Mouse (Mus musculus): Measurements from ENCODE around the gene Sf3a1.

The Sf3a1 gene

DNA sequence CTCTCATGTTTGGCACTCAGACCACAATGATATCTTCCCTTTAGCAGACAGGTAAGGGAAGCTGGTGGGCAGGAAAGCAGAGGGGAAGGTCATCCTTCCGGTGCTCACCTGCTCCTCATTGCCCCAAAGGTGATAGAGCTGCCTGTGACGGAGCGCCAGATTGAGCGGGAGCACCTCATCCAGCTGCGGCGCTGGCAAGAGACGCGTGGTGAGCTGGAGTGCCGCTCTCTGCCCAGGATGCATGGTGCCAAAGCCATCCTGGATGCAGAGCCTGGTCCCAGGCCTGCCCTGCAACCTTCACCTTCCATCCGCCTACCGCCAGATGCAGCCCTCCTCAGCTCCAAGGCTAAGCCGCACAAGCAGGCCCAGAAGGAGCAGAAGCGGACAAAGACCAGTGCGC lies 54.4 kb downstream of the Sf3a1 start:
- DNase-seq (ENCODE audit: low spot score in 2 of 2), result no peak

DNA sequence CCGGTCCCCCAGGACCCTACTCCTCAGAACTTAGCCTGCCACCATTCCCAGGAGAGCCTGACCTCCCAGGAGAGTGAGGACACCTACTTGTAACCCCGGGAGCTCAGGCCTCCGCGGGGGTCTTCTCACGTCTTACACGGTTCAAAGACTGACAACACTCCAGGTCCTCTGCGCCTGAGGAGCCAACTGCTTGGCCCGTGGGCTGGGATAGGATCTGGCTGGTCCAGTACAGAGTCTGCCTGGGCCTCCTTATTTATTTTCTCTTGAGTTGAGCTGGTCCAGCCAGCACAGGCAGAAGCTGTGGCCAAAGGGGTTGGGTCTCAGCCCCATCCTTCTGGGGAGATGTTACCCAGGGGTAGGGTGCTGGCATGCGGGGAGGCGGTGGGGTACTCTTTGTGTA lies 54.9 kb downstream of the Sf3a1 start:
- no peak for DNase-seq (ENCODE audit: low spot score in 2 of 2)

DNA sequence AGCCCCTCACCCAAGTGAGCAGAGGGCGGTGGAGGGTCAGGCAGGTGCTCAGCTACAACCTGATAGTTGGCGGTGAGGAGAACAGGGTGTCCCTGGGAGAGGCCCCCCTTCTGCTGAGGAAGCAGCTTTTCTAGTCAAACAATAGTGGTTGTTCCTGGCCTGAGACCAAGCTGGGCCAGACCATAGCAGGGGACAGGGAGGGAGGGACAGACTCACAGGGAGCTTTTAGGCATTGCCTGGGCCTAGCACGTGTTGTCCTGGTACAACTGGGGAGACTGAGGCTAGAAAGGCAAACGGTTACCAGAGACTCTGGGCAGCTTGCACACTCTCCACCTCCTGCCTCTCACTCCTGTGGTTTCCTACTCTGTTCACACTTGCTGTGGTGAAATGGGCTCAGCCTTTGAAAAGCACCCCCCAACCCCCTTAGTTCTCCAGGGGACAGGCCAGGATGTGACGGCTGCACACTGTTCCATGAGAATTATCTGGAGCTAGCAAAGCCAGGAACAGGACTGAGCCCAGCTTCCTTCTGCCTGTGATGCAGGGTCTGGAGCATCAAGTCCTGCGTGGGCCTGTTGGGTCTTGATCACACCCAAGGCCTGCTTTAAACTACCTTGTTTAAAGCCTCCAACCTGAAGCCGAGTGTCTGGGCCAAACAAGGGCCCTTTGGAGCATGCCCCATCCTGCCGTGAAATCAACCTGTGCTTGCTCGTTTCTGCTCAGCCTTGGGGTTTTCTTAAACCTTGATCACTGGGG lies 56.3 kb downstream of the Sf3a1 start:
- DNase-seq (ENCODE audit: low spot score in 2 of 2), result no peak

DNA sequence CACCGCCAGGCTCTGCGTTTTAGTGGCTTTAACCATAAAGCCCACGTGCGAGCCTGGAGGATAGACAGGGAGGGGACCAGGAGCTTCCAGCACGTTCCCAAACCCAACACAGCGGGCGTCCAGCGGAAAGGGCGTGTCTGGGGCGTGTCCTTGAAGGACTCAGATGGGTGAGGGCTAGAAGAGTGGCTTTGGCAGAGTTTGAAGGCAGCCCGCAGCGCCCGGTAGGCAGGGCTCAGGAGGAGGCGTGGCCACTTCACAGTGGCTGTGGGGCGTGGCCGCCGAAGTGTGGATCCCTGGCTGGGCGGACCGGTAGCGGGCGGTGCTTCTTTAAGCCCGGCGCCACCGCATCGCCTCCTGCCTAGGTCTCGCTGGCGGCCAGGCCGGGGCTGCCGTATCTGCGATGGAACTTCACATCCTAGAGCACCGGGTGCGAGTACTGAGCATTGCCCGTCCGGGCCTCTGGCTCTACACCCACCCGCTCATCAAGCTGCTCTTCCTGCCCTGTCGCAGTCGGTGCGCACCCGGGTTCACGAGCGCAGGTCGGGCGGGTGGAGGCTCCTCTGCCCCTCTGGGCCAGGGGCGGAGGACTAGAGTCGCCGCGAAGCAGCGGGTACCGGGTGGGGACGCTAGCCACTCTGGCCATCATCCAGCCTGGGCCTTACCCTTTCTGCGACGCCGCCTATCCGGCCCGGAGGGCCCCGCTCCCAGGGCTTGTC lies 57.9 kb downstream of the Sf3a1 start, which contains the start of gene Castor1:
TSS of gene Castor1 (plus strand) at position 312 of the 716 bp plus-strand sequence.
- peak; percentile 40 to 42 for DNase-seq (ENCODE audit: low spot score in 2 of 2)

DNA sequence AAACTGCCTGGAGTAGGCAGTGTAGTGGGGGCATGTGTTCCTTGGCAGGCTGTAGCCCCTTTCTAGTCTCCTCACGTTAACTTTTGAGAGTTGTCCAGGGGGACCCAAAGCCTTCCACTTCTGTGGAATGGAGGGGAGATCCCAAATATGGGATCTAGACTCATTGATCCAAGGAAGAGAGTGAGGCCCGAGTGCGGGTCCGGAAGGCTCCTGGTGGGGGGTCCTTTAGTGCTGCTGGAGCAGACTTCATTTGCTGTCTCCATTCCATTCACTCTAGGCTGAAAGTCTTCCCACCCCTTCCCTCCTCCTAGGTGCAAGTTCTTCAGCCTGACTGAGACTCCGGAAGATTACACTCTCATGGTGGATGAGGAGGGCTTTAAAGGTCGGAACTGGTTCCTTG lies 58.5 kb downstream of the Sf3a1 start:
- no peak for DNase-seq (ENCODE audit: low spot score in 2 of 2)

DNA sequence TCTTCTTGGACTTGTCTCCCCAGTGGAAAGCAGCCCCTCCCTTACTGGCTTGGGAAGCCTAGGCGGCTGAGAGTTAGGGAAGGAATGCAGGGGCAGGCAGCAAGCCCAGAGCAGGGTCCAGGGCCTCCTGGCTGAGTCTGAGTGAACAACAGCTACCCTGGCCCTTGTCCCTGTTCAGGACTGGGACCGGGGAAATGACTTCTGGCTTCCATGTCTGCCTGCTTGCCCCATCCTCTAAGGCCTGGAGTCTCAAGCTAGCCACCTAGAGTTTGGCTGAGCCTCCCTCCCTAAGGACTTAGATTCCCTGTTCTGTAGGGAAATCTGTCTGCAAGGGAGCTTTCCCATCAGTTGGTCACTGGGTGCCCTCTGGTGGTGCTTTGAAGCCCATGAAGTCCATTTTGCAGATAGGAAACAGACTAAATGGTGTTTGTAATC lies 59.2 kb downstream of the Sf3a1 start:
- DNase-seq (ENCODE audit: low spot score in 2 of 2), result peak in 1 of 2 experiments; percentile 57

DNA sequence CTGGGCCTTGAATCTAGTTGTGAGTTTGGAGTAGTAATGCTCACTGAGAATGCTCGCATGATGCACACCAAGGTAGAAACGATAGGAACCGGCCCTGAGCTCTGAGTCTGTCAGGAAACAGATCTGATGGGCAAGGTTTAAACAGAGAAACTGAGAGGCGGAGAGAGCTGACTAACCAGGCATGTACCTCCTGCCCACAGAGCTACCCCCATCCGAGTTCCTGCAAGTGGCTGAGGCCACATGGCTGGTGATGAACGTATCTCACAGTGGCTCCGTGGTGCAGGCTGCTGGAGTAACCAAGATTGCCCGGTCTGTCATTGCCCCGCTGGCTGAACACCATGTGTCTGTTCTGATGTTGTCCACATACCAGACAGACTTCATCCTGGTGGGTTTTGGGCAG lies 59.8 kb downstream of the Sf3a1 start:
- no peak for DNase-seq (ENCODE audit: low spot score in 2 of 2)

DNA sequence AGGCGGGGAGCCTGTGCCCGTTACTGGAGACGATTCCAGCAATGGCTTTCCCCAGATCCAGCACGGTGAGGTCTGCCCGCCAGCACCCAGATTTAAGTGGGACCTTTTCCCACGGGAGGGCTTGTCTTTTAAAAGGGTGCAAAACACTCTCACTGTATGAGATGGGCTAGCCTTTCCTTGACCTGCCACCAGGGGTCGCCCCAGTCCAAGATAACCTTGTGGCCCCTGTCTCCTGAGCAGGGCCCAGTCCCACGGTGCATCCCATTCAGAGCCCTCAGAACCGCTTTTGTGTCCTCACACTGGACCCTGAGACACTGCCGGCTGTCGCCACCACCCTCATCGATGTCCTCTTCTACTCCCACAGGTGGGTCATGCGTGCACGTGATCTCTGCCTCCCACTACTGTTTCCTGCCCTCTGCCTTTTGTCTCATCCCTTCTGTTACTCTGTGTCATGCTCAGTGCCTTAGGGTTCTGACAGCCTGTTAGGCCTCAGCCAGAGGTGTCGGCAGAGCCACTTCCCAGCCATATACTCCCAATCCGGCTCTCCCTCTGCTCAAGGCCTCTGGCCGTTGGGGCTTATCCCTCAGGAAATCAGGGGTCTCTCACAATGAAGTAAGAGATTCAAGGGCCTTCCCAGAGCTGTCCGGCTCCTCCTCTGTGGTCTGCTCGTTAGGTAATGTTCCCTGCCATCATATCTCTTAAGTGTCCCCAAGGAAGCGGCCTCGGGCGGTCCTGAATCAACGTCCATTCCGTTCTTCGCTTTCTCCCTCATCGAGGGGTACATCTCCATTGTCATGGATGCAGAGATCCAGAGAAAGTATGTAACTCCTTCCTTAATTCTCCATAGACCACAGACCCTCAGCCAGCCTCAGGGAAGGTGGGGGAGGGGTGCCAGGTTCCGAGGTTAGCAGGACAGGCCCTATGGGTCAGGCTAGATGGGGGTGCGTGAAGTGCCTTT lies 60.6 kb downstream of the Sf3a1 start:
- peak; percentile 59 to 77 for DNase-seq (ENCODE audit: low spot score in 2 of 2)

DNA sequence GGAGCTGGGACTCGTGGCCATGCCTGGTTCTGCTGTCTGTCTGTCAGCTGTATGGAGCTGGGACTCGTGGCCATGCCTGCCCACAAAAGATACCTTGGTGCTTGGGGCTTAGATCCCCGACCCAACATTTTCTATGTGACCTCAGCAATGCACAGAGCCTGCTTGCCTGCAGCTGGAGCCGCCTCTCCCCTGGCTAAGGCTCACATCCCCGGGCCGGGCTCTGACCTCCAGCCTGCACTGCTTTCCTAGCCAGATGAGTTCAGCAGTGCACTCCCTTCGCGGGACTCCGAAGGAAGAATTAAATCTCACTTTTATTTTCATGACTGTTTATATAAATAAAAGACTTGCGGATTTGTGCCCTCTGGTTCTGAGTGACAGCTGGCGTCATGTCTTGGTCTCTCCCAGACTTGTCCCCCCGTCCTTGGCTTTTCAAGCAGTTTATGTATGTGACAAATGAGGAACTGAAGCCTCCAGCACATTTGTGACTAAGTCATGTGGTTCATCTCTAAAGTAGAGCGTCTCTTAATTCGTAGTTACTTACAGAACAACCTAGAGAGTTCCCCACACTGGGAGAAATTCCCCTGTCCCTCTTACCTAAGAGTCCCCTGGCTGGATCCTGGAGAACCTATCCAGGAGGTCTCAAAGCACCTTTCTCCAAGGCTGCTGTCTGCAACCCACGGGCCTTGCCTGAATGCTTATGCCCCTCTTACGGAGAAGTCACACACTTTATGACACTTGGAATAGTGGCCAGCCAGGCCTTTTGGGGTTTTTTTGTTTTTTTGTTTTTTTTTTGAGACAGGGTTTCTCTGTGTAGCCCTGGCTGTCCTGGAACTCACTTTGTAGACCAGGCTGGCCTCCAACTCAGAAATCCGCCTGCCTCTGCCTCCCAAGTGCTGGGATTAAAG lies 62.1 kb downstream of the Sf3a1 start:
- no peak for DNase-seq (ENCODE audit: low spot score in 2 of 2)

DNA sequence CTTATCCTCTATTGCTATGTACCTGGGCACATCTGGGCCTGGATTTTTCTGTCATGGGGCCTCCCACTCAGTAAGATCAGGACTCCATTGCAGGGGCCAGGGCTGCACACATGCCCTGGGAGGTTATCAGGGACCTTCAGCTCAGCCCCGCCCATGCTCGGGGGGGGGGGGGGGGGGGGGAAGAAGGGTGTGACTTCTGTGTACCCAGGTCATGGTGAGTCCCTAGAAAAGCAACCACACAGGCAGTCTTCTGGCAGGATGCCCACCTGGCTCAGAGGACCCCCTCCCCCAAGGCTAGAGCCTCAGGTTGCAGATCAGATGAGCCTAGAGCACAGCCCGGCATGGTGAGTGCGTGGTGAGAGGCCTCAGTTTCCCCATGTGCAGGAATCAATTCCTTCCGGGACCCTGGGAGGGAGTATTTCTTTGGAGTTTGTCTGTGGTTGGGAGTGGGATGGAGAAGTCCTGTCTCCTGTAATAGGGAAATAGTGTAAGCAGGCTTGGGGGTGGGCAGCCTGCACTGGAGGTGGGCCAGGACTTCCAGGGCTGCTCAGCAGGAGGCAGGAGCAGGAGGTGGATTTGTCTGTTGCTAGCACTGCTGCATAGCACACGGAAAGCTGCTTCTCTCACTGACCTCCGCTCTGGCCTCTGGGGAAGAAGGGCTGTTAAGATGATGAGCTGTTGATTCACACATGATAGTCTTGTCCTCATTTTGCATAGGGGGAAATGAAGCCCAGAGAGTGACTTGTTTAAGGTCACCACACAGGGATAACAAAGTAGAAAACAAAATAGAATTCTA lies 63.4 kb downstream of the Sf3a1 start:
- DNase-seq (ENCODE audit: low spot score in 2 of 2), result no peak

DNA sequence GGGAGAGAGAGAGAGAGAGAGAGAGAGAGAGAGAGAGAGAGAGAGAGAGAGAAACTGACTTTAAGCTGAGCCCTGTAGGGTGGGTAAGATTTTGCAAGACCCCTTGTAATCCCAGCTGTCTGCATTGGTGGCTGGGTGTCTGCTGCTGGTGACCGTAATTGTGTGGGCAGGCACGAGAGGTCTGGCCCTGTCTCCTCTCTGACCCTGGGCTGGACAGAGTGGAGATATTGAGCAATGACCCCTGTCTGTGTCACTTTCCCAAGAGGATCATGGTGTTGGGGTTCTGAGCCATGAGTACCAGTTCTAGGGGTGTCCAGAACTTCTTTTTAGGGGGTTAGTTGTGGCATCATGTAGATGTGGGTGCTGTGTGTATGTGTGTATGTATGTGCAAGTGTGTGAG lies 64.1 kb downstream of the Sf3a1 start:
- DNase-seq (ENCODE audit: low spot score in 2 of 2), result no peak

DNA sequence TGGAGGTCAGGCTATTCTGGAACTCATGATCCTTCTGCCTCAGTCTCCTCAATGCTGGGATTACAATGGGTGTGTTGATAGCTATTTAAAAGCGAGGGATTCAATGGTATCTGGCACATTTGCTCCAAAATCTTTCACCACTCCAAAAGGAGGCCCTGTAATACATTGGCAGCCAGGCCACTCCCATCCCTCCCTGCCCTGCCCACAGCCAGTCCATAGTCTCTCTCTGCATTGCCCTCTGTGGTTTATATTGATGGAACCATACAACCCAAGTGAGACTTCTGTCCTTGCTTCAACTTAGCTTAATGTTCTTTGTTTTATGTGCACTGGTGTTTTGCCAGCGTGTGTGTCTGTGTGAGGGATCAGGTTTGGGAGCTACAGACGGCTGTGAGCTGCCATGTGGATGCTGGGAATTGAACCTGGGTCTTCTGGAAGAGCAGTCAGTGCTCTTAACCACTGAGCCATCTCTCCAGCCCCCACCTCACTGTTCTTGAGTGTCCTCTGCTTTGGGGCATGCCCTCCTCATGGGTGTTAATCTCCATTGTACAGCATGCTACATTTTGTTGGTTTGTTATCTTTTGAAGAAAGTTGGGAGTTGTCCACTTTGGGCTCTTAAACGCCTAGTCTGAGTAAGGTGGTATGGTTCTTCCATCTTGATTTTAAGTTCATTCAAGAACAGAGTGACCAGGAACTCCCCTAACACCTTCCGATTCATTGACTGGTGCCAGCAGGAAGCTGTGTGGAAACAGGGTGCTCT lies 66.6 kb downstream of the Sf3a1 start:
- no peak for DNase-seq (ENCODE audit: low spot score in 2 of 2)

DNA sequence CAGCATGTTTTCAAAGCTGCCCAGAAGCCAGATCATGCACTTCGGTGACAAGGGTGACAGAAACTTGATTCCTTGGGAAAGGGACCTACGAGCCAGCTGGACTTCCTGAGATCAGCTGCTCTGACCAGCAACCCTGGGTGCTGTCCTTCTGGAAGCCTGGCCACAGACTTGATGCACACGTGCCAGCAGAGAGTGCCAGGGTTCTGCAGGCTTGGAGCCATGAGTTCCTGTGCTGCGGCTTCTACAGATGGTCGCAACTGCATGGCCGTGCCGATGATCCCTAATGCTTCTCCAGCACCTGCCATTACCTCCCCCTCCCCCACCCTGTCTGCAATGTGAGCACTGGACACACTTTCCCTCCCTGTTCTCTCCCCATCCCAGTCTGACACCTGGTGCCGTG lies 68.3 kb downstream of the Sf3a1 start:
- DNase-seq (ENCODE audit: low spot score in 2 of 2), result peak; percentile 47 to 78

DNA sequence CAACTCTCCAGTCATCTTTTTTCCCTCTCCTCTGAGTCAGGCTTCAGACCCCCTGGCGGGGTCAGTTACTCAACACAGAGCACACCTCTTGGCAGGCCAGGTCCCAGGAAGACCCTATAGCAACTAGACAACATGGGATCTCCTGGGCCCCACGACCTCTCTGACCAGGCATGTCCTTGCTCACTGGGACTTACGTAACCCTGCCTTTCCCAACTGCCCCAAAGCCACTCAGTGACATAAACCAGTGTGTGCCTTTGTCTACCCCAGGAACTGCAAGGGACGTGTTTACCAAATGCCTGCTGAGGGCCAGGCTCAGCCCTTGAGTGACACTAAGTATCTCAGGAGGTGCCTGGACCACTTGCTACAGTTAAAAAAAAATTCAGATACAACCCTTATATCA lies 69.7 kb downstream of the Sf3a1 start:
- no peak for DNase-seq (ENCODE audit: low spot score in 2 of 2)

DNA sequence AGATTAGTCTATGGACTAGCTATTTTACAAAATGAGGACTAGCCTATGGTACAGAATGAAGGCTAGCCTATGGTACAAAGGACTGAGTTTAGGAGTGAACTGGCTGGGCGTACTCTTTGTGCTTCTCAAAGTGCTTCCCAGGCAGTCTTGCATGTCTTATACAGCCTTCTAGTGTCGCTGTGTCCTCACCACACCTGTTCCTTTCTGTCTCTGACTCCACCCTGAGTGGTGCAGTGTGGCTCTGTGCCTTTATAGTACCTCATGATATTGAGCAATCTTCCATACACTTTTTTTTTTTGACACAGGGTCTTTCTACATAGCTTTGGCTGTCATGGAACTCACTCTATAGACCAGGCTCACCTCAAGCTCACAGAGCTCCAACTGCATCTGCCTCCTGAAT lies 71.3 kb downstream of the Sf3a1 start:
- no peak for DNase-seq (ENCODE audit: low spot score in 2 of 2)
